Mouse (Mus musculus): ENCODE data around the gene Fbxo27.

Fbxo27 gene

DNA sequence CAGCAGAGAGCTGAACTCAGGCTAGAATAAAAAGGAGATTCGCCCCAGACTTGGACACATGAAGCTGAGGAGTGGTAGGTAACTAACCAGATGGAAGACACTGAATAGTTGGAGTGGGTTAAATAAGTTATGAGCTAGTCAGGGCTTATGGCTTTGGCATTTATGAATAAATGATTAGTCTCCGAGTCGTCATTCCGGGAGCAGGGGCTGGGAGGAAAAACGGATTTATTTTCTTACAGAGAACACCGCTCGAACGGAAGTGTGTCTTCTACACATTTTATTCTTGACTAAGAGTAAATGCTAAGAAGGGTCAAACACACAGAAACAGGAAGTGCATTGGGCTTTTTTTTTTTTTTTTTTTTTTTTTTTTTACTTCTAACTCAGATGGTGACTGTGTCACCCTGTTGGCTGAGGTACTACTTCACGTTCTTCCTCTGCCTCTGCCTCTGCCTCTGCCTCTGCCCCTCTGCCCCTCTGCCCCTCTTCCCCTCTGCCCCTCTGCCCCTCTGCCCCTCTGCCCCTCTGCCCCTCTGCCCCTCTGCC is 10.0 kb downstream of the Fbxo27 start:
- DNase-seq (ENCODE audit: low spot score in 2 of 2), result no peak

- DNase-seq (ENCODE audit: low spot score in 2 of 2), result no peak
Observed at GRCm38 (mm10) chr7:28709454-28709853, 16.8 kb downstream of the Fbxo27 start.

DNA sequence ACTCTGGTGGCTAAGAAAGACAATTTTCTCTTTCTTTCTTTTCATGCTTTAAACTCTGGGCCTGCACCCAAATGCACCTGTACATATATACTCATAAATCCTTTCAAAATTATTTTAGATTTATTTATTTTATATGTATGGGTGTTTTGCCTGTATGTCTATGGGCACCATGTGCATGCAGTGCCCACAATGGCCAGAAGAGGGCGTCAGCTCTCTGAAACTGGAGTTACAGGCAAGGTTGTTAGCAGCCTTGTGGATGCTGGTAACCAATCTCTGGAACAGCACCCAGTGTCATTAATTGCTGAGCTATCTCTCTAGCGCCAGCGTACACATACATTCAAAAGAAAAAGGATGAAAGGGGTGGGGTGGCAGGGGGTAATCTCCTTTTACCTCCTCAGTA is 18.3 kb downstream of the Fbxo27 start:
- DNase-seq (ENCODE audit: low spot score in 2 of 2), result no peak

GRCm38 (mm10) chr7:28714667-28715066 is 22.0 kb downstream of the Fbxo27 start:
- DNase-seq (ENCODE audit: low spot score in 2 of 2), result no peak

- DNase-seq (ENCODE audit: low spot score in 2 of 2), result no peak
Observed at GRCm38 (mm10) chr7:28715598-28715997, 22.9 kb downstream of the Fbxo27 start.

- DNase-seq (ENCODE audit: low spot score in 2 of 2), result peak; percentile 22 to 45
Observed at GRCm38 (mm10) chr7:28716590-28717281, 24.1 kb downstream of the Fbxo27 start, which contains the start of gene Fbxo17. Gene Fbxo17, plus strand, starts transcription at chr7:28716804.

DNA sequence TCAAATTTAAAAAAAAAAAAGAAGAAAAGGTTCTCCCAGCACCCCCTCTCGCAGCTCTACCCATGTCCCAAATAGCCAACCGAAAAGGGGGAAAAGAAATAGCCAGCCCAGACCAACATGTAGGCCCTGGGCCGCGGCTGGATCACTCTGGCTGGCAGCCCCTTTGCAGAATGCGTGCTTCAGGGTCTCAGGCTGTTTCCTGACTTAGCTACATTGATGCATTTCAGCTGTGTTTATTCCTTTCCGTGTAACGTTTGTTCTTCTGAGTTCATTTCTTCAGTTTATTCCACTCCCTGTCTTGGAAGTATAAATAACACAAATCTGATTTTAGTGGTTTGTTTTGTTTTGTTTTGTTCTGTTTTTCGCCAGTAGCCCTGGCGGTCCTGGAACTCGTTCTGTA is 25.1 kb downstream of the Fbxo27 start:
- no peak for DNase-seq (ENCODE audit: low spot score in 2 of 2)

DNA sequence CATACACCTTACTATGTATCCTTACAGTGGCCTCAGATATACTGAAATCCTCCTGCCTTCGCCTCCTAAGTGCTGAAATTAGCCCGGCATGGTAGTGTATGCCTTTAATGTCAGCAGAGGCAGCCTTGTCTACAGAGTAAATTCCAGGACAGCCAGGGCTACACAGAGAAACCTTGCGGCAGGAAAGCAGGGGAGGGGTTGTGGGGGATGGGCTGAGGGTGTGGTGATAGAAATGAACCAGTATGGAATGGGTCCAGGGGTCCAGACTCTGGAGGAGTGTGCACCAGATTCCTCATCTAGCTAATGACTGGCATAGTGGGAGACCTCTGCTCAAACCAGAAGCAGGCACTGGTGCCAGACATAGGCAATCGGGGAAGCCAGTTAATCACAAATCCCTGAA is 26.5 kb downstream of the Fbxo27 start:
- no peak for DNase-seq (ENCODE audit: low spot score in 2 of 2)

DNA sequence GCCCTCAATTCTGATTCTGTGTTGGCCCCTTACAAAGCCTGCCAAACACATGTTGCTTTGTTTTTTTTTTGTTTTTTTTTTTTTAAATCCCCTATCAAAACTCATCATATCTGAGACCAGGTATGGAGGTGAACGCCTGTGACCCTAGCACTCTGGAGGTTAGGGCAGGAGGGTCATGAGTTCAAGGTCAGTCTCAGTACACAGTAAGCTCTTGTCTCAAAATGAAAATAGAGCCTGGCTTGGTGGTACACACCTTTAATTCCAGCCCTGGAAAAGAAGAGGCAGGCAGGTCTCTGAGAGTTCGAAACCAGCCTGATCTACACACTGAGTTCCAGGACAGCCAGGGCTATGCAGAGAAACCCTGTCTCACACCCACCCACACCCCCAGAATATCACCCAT is 27.0 kb downstream of the Fbxo27 start:
- DNase-seq (ENCODE audit: low spot score in 2 of 2), result no peak

DNA sequence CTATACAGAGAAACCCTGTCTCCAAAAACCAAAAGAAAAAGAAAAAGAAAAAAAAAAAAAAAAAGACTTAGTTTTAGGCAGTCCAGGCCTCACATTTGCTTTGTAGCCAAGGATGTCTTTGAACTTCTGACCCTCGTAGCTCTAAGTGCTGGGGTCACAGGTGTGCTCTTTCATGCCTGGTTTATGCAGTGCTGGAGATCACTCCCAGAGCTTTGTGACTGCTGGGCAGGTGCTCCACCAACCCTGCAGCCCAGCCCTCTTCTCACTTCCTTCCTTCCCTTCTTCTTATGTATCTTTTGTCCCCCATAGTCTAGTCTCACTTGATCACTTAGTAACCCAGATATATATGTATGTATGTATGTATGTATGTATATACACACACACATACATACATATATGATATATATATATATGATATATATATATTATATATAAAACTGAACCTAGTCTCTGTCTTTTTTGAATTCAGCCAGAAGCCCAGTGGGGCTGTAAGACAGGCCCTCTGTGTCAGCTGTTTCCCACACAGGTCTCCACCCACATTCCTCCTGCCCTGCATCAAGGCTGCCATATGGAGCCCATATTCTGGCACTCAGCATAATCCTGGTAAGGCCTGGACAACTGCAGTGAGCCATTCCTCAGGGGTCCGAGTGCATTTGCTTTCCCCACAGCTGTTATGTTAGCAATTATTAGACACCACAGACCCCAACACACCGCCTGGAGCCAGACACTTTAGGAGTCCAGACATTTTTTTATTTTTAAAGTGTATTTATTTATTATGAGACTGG is 28.3 kb downstream of the Fbxo27 start:
- no peak for DNase-seq (ENCODE audit: low spot score in 2 of 2)

GRCm38 (mm10) chr7:28722079-28722478 is 29.4 kb downstream of the Fbxo27 start:
- no peak for DNase-seq (ENCODE audit: low spot score in 2 of 2)

DNA sequence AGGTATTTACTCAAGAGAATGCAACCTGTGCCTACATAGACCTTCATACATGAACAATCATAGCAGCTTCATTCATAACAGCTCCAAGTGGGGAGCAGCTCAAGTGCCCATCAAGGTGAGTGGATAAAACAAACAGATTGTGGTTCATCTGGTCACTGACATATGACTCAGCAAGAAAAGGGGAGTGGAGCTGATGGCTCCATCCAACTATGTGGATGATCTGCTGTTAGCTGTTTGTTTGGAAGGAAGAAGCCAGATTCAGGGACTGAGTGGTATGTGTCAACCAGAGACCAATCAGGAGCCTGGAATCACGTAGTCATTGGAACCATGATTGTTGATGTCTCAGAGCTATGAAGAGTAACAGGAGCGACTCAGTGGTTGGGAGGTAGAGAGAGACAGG is 32.0 kb downstream of the Fbxo27 start:
- no peak for DNase-seq (ENCODE audit: low spot score in 2 of 2)

GRCm38 (mm10) chr7:28726600-28726999 is 34.0 kb downstream of the Fbxo27 start:
- DNase-seq (ENCODE audit: low spot score in 2 of 2), result peak; percentile 45 to 54

GRCm38 (mm10) chr7:28727649-28728340 is 35.1 kb downstream of the Fbxo27 start:
- no peak for DNase-seq (ENCODE audit: low spot score in 2 of 2)

- DNase-seq (ENCODE audit: low spot score in 2 of 2), result peak; percentile 65 to 67
Observed at GRCm38 (mm10) chr7:28732341-28733142, 39.9 kb downstream of the Fbxo27 start.

- no peak for DNase-seq (ENCODE audit: low spot score in 2 of 2)
Observed at GRCm38 (mm10) chr7:28733211-28733610, 40.6 kb downstream of the Fbxo27 start.

DNA sequence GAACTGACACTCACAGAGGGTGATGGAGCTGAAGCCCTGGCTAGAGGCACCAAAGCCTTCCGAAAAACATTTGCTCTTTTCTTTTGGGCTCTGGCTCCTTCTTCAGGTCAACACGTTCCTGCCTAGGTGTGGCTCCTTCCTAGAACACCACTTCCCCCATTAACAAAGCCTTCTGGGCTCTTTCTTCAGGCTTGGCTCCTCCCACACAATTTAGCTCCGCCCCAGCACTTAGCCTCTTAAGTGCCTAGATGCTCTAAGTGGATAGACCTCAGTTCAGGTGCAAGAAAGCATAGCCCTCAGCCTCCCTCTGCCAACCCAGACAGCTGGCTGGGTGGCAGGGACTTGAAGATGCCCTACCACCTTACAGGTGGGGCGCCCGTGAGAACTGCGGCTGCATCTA is 43.1 kb downstream of the Fbxo27 start:
- DNase-seq (ENCODE audit: low spot score in 2 of 2), result no peak

GRCm38 (mm10) chr7:28739829-28740228 is 47.2 kb downstream of the Fbxo27 start:
- no peak for DNase-seq (ENCODE audit: low spot score in 2 of 2)

- DNase-seq (ENCODE audit: low spot score in 2 of 2), result no peak
Observed at GRCm38 (mm10) chr7:28740949-28741348, 48.3 kb downstream of the Fbxo27 start.

DNA sequence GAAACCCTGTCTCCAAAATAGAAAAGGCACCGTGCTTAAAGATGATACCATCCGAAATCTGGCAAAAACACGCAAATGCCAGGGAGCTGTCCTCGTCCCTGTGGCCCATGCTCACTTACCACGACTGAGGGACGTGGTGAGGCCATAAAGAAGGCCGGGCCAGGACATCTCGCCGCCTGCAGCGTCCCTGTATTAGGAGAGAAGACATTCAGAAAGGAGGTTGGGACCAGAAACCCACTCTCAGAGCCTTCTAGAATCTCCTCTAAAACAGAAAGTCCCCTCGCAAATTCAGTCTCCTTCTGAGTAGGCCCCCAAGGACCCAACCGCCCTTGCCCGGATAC is 48.7 kb downstream of the Fbxo27 start:
- no peak for DNase-seq (ENCODE audit: low spot score in 2 of 2)

GRCm38 (mm10) chr7:28741709-28742438 is 49.2 kb downstream of the Fbxo27 start, which contains the start of the genes Mrps12 and Sars2:
Gene Mrps12, minus strand, starts transcription at chr7:28741820.
Gene Sars2, plus strand, starts transcription at chr7:28741992.
- DNase-seq (ENCODE audit: low spot score in 2 of 2), result peak; percentile 94 to 97

Measured in spleen, postnatal 36 days (tissue).